Mouse (Mus musculus) A20 (cell line): Measurements from ENCODE around the gene Slc30a7.
A peak's percentile ranks its signal among the peaks of the same experiment; 100 is the strongest.
"Not testable (repeated sequence)": the region's sequence is repeated elsewhere in the genome, so short reads cannot be mapped to it uniquely, and the experiment has no call there.

Source experiments
- DNase-seq: peaks from one replicate; pipeline ENCODE4 v3.0.0-alpha.2; 2011; ENCODE audit warnings: low read depth, low spot score

Gene Slc30a7

DNA sequence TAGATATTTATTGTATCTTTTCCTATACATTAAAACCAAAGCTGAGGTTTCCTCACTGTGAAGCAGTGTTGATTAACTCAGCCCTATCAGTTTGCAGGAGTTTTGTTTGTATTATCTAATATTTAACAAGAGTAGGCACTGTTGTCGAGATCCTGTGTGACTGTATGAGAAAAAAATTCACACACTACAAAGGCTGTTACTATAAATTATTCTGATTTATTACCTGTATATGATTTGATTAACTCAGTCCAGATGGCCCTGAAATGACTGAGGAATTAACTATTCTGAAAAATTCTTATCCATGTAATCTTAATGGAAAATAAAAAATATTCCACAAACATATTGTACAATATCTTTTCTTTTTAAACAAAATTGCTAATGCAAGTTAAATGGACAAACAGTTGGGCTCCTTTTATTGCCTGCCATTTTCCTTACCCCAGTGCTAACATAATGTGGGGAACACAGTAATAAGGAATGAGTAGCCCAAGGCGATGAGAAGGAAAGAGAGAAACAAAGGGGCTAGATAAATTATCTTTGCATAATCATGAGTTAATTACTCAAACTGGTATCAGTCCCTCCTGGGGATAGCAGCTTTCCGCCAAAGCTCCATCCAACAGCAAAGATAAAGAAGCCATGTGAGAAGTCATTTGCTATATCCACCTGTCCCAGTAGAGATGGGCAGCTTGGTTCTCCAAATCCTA is 57.8 kb downstream of the Slc30a7 start:
- no peak for DNase-seq

DNA sequence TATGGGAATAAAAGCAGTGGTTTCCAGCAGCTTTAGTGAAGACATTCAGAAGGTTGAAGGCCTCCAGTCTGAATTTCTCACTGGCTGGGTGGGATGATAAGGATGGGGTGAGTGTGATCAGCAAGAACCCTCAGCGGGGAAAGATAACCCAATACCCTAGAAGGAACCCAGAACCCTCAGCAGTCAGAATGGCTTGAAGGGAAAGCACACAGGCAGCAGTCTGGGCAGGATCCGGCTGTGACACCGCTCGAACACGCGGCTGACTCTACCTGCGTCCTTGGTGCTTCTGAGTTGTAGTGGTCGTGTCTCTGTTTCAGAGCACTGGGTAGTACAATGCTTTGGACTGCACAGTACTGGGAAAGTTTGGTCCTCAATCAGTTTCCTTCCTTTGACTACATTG is 60.9 kb downstream of the Slc30a7 start:
- no peak for DNase-seq

DNA sequence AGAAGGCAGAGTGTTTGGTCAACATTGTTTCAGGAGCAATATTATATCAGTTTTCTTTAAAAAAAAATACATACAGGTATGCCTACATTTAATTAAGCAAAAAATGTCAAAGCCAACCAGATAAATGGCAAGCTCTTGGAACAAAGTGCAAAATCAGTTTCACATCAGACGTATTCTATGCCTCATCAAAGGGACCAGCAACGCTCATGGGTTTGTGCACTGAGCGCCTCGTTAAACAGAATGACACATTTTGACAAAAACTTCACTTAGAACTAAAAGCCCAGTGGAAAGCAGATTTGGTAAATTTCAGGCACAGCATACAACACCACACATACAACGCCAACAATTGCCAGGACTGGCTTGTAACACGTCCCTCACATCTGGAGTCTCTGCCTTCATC is 62.8 kb downstream of the Slc30a7 start:
- DNase-seq: no peak

DNA sequence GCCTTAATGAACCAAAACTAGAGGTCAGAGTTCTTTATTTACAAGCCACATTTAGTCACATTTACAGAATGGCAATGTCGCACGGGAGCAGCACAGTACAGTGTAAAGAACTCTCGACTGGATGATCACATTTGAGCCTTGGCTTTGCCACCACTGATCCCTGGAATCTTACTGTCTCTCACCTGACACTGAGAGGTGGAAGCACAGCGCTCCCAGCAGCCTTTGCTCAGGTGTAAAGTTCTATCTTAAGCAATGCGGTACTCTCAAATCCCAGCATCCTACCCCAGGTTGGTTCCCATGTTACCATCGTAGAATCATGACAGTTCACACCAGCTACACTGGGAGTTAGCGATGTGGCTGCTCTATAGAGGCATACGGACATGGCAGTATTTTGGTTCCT is 65.7 kb downstream of the Slc30a7 start:
- no peak for DNase-seq

DNA sequence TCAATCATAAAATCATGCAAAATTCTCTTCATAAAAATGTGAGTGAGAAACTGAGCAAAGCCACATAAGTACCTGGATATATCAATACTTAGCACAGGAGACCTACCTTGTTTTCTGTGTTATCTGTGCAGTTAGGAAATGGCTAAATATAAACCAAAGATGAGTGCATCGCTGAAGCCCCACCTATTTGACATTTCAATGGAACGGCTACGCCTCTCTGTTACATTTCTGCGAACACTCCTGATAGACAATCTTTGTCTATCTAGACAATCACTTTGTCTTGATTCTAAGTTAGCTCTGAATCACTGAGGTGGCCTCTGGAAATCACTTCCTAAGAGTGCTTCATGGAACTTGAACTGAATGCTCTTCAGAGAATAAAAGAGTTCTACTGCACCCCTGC is 66.7 kb downstream of the Slc30a7 start:
- DNase-seq: no peak

DNA sequence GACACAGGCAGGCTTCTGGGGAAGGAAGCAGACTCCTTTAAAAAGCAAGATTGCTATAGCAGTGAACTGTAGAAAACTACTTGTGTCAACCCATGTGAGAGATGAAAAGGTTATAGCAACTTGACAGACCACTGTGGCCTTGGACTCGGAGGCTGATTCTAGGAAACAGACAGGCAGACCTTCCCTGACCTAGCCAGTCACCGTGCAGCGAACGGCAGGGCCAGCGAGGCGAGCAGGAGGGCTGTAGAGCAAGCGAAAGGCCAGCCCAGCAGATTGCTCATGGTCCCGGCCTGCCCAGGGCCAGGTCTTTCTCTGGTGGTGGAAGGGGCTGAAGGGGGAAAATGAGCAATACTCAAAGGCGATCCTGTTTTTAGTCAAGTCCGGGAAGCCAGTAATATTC is 69.4 kb downstream of the Slc30a7 start:
- no peak for DNase-seq

DNA sequence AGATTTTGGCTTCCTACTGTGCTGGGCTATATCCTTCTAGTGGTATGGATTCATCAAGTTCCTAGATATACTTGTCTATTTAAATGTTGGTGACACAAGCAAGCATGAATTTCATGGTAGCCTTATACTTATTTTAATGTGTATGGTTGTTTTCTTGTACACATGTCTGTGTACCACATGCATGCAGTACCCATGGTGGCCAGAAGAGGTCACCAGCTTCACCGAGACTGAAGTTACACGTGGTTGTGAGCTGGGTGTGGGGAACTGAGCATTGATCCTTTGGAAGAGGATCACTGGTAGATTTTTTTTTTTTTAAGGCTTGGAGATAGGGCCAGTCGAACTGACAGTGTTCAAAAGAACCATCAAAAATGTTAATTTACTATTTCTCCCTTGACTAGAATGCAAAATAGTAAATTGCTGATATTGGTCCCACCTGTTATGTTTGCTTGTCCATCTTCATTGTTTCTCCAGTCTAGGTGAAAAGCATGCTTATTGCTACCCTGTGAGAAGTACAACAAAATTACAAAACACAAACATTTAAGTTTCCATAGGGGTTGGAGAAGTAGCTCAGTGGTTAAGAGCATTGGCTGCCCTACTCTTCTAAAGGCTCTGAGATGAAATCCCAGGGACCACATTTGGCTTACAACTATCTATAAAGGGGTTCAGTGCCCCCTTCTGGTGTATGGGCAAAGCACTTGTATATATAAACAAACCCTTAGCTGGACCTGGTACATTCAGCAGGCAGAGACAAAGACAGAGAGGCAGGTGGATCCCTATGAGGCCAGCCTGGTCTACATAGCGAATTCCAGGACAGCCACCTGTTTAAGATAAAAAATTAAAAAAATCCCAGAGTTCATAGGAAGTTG is 70.2 kb downstream of the Slc30a7 start:
- peak; percentile 72 for DNase-seq

DNA sequence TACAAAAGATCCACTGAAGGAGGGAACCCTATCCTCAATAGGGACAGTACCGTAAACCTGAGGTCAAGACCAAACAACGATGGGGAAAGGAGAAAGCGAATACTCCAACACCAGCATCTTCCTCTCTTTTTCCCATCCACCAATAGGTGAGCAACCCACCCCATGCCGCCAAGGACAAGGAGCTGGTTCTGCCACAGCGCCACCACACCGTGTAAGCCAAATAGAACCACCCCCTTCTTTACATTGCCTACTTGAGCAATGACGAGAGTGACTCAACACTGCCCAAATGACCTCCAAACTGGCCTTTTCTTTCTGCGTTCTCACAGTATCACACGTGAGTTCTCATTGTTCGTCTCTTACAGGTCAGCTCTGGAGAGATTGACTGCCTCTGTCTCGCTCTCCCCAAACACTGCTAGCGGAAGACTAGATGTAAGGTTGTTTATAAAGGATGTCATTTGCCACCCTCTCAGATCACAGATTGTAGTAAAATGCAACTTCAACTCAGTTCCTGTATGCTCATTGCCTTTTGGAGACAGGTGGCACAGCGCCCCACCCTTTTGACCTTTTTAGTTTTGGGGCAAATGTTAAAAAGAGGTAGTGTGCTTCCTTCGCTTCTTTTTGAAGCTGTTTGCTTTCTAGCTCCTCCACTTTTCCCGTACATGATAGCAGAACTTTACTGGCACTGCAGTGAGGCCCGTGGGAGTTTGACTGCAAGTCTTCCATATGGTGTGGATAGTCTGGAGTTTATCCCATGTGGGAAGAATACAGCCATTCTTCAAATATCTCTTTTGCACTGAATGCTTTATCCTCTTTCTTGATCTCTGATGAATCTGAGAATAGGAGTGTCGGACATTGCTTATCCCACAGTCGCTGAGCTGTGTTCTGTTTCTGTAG is 73.7 kb downstream of the Slc30a7 start:
- DNase-seq: no peak

DNA sequence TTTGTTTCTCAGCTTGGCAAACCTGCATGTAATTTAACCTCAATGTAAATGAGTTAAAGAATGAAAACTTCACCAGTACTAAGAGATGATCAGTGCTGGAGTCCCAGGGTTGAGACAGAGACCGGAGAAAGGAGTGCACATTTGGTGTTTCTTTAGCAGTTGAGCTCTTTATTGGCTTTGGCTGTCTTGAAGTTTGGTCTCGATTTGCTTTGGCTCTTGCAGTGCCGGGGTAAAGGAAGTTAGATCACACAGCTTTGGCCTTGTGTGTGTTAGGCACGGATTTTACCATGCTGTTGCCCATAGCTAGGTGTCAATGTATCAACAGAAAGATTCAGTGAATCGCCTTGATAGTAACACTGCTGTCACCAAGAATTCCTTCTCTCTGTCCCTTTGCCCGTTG is 75.5 kb downstream of the Slc30a7 start:
- DNase-seq: no peak

DNA sequence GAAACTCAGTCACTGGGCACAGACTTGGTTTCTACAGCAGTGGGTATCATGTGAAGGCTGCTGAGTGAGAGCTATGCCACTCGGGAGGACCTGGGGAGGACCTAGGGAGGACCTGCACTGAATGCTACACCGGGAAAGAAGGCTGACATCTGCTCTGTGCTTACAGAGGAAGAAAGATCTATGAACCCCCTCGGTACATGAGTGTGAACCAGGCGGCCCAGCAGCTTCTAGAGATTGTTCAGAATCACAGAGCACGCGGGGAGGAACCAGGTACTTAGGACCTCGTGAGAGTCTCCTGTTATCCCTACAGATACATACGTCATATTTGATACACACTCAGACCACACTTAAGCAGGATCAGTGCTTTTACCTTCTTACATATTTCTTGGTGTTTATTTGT is 80.7 kb downstream of the Slc30a7 start:
- DNase-seq: no peak

DNA sequence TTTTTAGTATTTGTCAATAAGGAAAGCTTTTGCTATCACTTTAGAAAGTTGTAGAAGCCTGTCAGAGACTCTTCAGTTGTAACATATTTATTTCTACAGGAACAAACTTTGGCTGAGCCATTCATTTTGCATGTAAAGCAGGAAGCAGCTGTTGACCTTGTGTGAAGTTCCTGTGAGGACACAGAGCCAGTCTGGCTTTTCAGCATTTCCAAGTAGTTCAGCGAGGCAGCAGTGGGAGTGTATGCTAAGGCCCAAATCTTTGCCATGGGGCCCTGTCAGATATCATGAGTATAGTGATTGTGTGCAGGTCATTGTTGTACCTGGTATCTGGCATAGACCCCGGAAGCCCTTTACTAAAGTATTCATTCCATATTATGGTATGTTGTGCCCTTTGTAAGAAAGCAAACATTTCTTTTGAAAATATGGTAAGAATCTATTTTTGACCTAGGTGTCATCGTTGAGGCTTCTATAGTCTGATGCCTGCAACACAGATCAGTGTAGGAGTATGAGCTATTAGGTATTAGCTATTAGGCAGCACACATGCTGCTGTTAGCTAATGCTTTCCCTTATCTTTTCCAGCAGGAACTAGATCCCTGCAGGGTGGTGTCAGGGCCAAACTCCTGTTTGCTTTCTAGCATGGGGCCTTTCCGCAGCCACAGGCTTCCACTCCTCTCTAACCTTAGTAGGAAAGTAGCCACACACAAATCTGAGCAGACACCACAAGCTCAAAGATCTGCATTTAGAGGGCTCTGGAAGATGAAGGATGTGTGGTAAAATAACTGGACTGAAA is 82.6 kb downstream of the Slc30a7 start:
- DNase-seq: no peak

DNA sequence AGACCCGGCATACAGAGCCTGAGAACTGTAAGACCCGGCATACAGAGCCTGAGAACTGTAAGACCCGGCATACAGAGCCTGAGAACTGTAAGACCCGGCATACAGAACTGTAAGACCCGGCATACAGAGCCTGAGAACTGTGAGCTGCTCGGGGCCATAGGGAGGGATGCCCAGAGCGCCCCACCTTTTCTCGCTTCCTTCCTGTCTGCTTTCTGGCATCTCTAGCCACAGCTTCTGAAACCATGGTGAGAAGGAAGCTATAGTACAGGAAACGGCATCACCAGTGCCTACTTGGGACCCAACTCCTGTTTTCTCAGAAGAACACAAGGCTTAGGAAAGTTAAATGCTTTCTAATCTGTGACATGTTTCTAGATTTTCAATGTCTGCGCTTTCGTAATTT is 99.8 kb downstream of the Slc30a7 start:
- DNase-seq: not testable (repeated sequence)

DNA sequence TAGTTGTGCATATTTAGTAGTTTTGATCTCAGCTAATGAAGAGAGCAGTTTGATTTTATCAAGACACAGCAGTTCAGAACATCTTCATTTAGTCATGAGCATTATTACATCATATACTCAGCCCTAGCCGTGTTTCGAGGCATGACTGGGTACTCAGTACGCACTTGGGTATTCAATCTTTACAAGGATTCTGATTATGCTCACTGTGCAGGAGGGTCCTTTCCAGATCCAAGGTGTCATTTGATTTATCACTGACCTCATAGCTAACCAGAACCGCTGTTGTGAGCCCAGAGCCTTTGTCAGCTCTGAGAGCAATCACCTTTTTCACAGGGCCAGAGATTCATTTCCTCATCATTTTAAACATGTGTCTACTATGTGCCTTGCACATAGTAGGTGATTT is 101.6 kb downstream of the Slc30a7 start:
- DNase-seq: no peak

DNA sequence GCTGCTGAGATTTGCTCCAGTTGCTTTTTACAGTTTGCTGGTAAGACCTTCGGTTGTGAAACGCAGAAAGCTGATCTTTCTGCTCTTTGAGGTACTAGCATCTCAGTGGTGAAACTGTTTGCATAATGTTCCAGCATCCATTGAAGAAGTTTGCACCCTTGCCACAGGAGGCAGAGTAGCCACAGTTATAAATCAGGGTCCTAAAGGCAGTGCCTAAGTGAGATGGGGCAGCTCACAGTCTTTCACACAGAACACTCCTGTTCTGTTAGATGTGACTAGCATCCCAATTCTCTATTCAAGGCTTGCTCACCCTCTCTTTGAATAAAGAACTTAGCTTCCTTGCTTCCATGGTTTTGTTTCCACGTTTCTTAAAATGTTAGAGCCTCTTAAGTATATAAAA is 102.1 kb downstream of the Slc30a7 start:
- no peak for DNase-seq

DNA sequence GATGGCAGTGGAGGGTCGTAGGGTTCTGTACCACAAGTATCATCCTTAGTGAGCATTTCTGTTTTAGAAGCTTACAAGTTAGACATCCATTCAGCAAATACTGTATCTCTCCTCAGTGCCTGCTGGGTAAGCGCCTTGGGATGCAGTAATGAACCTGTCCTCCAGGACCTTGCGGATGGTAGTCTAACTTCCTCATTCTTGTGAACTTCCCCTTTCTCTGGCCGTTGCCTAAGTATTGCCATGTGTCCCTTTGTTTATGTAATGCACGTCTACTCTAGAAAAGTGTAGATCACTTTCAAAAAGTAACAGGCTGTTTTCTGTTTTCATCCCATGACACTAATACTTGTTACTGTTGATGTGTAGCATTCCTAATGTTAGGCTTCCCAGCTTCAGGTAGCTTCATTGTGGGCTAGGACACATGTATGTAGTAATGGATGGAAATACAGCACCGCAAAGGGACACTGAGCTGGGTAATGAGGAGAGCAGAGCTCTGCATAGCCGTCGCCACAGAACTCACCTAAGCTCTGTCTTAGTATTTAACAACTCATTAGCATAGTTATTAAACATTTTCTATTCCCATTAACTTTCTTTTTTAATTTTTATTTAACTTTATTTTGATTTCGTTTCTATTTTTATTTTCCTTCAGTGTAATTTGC is 104.8 kb downstream of the Slc30a7 start:
- peak; percentile 86 for DNase-seq

DNA sequence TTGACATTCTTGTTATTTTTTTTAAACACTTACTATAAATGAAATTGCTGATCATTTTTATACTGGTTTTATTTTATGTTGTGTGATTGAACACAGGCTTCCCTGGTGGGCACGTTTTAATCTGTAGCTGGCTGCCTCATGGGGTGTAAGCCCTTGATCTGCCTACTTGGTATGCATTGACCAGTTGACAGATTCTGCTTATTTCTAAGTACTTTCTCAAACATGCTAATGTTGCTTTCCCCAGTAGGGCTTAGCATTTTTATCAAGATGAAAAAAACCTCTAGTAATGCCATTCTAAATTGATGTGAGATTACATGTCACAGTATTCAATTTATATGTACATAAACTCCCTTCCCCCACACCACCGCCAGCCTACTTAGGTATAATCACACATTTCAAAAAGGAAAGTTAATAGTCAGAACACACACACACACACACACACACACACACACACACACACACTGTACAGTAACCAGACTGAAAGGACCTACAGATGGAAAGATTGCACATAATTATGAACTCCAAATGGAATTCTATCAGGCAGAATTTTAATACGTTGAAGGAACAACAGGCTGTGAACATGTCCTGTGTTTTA is 108.8 kb downstream of the Slc30a7 start:
- no peak for DNase-seq

DNA sequence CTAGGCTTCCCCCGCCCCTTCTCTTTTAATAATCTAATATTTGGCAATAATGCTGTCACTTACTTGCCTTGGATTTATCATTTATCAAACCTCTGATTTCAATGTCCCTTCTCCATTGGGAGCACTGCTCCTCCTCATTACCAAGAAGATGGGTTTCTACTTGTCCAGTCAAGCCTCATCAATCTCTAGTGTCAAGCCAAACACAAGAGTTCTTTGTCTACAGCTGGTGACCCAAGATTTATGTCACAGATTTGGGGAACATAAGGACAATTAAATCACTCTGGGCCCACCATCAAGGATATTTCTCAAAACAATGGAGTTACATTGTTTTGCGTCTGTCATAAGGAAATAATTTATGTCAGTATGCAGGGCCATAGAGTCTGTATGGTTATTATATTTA is 114.0 kb downstream of the Slc30a7 start:
- no peak for DNase-seq

DNA sequence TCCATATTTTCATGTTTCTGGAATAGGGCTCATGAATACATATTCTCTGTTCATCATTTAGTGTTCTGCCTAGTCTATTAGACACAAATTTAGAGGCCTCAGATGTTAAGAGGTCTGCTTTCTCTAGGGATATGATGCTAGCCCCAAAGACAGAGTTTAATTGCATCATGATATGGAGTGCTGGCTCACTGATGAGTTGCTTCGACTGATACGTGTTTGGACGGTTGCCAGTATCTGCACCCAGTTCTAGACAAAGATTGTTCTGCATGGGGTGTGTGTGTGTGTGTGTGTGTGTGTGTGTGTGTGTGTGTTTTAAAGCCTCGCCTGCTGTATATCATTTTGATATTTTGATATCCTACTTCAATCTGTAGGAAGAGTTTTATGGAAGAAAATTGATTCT is 114.9 kb downstream of the Slc30a7 start:
- no peak for DNase-seq
